Mouse (Mus musculus) urinary bladder, postnatal 4 days (tissue): ENCODE data around the gene Tlcd1.
"Not testable (repeated sequence)": the region's sequence is repeated elsewhere in the genome, so short reads cannot be mapped to it uniquely, and the experiment has no call there.

ENCODE experiments used
- DNase-seq, 2 experiments: peaks; one replicate each; pipeline ENCODE4 v3.0.0; 2021 to 2022; ENCODE audit warnings: low spot score in 2 of 2

The Tlcd1 gene

DNA sequence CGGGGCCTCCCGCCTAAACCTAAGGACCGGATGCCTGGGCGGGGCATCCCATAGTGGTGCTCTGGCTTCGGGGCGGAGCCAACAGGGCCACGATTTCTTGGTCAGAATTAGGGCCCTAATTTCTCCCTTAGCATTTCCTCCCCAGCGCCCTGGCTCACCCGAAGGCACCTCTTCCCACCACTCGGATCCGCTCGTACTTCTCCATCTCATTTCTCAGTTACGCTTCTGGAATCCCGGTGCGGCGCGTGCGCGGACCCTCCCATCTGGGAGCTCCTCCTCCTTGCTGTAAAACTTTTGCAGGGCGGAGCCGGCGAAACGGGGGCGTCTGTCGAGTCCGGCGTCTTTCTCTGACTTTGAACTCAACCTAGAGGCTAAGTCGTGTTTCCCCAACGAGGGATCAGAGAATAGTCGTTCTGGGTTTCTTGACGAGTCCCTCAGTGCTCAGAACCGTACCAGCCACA lies at the start of gene Tlcd1, which contains the start of gene Nek8:
Gene Tlcd1 (plus strand): TSS at position 310 of the 461 bp plus-strand sequence.
Gene Nek8 (minus strand): TSS at position 274 of the 461 bp plus-strand sequence.
- DNase-seq, result peak; percentile 87 to 89

DNA sequence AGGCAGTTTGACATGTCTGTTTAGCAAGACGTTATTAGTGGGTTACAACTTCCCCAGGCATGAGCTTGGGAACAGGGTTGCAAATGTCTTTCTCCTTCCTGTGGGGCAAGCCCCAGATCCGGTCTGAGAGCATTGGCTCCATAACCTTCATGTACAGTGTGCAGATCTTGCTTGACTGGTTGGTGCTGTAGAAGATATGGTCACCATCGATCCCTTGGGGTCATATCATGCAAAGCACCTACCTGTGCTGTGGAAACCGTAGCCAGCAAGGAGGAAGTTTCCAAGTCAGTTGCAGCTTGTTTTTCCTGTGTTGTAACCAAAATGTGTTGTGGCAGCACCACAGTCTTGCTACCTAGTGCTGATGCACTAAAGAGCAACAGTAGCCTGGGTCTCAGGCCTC lies 49.8 kb upstream of the Tlcd1 start:
- no peak for DNase-seq

DNA sequence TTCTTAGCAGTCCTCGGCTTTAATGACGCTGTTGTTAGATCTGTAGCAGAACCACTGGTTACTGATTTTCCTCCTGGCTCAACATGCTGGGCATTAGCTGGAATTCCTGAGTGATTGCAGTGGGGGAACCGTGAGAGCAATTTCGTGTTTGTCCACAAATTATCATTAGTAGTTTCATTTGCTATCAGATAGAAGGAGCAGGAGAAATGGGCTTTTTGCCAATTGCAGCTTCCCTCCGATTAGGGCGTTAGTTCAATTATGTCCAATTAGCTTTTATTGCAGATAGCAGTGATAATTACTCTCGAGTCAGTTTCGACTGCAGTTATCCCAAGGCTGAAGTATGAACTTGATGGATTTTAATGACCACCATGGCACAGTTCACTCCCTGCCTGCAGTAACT lies 47.1 kb upstream of the Tlcd1 start:
- no peak for DNase-seq

DNA sequence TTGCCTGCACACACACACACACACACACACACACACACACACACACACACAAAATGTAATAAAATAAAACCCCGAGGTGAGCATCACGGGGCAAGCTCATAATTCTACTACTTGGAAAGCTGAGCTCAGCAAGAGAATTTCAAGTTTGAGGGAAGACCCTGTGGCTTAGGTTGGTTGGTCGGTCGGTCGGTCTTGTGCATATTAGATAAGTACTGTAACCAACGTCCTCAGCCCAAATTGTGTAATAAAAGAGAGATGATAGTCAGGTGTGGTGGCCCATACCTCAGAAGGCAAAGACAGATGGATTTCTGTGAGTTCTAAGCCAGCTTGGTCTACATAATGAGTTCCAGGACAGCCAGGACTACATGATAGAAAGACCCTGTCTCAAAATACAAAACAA lies 42.6 kb upstream of the Tlcd1 start:
- DNase-seq, result no peak

DNA sequence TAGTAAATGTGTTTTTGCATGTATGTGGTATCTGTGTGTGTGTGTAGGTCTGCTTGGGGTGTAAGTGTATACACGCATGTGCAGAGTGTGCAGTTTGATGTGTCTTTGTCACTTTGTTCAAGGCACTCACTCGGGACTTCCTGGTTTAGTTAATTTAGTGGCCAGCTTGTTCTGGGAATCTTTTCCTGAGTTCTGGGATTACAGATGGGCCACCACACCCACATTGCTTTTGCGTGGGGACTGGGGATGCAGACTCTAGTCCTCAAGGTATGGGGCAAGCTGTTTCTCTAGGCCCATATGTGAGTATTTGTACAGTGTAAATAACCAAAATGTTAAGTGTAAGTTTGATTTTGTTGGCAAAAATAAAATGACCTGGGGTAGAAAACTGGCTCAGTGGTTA lies 42.2 kb upstream of the Tlcd1 start:
- no peak for DNase-seq

DNA sequence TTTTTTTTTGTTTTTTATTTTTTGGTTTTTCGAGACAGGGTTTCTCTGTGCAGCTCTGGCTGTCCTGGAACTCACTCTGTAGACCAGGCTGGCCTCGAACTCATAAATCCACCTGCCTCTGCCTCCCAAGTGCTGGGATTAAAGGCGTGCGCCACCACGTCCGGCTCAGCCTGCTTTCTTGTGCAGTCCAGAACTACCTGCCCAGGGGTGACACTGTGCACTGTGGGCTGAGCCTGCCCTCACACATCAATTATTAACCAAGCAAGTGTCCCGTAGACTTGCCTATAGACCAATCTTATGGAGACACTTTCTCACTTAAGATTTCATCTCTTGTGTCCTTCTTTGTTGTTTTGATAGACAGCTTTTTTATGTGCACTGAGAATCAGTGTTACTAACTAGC lies 41.2 kb upstream of the Tlcd1 start:
- DNase-seq, result not testable (repeated sequence)

DNA sequence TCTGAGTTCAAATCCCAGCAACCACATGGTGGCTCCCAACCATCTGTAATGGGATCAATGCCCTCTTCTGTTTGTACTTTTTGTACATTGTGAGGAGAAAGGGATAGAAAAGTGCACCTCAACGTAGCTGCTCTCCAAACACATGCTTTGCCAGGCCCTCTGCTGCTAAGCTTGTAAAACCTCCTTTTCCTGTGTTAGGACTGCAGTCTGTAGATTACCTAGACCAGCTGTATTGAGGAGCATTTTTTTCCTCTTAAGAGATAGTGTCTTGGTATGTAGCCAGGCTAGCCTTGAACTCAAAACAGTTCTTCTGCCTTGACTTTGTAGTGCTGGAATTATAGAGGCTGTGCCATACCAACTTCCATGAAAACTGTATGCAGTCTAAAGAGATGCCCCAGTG lies 40.4 kb upstream of the Tlcd1 start:
- no peak for DNase-seq

DNA sequence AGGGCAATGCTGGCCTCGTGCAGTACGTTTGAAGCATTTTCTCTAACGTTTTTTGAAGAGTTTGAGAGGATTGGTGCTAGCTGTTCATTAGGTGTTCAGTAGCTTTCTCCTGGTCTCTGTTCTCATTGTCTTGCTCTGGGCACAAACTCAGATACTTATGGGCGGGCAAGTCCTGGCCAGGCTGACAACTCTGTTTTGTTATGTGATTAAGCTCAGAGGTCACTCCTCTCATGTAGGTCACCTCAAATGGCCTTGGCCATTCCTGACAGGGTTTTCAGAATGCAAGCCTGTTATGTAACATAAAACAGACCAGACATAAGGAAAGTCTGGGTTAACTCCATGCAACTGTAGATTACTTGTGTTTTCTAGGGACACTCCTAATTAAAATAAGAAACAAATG lies 38.9 kb upstream of the Tlcd1 start:
- no peak for DNase-seq

DNA sequence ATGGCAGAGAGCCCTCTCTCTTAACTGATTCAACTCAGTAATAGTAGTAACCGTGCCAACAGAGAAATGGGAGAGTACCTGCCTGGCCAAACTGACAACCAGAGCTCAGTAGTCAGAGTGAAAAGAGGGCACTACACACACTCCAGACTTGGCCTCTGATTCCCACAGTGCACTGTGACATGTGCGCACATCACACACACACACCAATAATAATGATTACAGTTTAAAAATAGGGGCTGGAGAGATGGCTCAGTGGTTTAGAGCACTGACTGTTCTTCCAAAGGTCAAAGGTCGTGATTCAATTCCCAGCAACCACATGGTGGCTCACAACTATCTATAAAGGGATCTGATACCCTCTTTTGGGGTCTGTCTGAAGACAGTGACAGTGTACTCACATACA lies 38.5 kb upstream of the Tlcd1 start:
- no peak for DNase-seq

DNA sequence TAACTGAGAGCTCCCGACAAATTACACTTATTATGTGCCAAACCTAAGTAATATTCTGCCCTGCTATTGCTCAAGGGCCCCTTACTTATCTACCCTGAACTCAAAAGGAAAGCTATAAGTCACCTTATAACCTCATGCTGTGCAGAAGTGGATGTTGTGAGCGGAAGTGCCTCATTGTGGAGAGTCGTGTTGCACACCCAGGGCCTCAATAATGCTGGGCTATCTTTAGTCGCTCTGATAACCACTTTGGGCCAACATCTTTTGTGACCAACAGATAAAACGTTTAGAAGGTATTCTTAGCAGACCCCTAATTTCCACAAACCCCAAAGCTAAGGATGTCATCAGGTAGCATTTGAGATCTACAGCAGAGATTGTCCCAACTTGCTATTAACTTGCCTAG lies 35.8 kb upstream of the Tlcd1 start:
- DNase-seq, result no peak

DNA sequence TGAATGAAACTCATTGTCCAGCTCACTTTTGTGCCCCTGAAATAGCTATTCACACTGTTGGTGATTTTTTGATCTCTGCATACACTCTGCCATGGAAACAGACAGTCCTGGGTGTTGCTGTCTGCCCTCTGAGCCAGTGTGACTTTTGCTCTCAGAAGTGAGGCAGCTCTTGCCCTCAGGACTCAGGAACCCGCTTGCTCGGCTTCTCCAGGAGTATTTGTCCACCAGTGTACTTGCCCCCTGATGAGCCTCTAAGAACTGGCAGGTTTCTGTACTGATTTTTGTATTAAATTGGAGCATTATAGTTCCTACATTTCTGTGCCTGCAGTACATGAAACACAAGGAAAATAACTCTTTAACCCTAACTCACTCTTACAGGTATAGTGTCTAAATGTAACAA lies 33.0 kb upstream of the Tlcd1 start:
- DNase-seq, result no peak

DNA sequence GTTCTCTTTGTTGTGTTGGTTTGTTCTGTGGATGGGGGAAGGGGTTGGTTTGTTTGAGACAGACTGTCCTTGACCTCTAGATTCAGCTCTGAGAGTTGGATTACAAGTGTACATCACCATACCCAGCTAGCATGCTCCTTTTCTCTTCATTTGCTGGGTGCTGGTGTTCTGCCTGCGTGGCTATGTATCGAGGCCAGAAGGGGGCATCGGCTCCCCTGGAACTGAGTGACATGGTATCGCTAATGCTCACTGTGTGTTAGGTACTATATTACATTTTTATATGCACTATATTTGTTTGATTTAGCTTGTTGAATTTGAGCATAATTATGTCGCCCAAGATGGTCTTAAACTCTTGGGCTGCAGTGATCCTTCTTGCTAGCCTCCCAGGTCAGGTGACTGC lies 30.3 kb upstream of the Tlcd1 start:
- no peak for DNase-seq

DNA sequence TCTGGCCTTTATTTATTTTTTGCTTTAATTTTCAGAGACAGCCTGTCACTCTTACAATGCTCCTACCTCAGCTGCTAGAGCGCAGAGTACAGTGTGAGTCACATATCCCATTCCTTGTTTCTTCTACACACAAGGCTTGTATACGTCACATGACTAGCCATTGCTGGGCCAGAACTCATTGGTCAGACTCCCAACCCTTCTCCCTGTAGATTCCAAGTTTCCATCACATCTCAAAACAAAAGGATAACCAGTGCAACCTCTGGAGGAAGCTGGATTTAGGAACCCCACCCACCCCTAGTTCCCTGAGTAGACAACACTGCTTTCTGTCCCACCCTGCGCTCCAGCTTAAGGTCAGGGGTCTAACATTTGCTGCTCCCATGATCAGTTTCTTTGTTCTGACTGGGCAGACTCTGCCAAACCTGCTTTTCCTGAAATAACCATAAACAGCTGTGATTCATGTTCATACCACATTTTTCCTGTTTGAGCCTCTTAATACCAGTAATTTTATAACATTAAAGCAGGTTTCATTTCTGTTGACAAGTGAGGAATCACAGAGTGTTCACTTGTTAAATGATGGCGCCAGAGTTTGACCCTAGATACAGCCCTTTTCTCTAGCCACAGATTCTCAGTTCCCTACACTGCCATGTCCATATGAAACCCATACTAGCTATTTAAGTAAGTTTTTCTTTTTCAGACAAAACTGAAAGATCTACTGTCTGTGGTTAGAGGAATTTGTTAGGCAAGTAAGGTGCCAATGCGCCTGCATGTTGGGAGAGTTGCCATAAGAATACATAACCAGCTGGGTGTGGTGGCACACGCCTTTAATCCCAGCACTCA lies 29.6 kb upstream of the Tlcd1 start:
- no peak for DNase-seq

DNA sequence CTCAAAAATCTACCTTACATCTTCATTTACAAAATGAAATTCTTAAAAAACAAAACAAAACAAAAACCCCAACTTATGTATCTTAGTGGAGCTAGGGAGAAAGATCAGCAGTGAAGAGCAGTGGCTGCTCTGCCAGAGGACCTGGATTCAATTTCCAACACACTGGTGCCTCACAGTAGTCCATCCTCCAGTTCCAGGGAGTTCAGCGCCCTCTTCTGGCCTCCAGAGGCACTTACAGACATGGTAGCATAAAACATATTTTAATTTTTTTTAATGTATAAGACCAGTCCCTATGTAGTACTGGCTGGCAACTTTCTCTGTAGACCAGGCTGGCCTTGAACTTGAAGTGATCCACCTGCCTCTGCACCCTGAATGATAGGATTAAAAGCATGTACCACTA lies 25.4 kb upstream of the Tlcd1 start:
- DNase-seq, result no peak

DNA sequence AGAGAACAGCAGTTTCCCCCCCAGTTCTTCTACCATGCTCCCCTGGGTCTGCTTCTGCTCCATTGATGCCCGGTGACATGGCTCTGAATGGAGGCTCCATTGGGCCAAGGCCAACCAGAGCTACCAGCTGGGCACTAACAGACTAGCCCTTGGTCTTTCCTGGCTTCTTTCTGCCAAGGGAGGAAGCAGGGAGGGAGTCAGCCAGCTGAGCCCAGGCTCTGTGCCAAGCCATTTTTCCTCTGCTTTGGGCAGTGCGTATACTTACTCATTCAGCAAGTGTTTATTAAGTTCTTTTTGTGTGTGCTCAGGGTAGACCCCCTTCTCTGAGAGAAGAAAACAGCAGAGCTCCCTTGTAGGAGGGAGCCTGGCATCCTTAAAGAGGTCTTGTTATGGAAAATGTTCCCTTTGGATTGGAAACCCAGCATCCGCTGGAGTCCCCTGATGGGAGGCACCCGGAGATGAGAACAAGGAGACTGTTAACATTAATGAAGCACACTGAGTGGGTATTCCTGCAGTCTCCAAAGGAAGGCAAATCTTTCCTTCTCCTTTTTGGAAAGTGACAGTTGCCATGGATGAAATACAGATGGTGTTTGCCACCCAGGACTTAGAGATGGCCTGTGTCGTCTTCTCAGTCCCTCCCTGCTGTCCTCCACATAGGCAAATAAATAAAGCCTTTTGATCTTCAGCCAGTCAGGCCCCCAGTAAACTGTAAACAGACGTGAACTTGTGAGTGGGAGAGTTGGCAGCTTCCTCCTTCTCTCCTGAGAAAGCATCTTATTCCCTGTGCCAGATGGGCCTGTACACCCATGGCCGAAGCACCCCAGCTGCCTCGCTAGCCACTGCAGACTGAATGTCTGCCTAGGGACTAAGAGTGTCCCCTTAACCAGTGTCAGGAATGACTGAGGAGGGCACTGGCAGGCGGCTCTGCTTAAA lies 23.9 kb upstream of the Tlcd1 start:
- DNase-seq, result no peak

DNA sequence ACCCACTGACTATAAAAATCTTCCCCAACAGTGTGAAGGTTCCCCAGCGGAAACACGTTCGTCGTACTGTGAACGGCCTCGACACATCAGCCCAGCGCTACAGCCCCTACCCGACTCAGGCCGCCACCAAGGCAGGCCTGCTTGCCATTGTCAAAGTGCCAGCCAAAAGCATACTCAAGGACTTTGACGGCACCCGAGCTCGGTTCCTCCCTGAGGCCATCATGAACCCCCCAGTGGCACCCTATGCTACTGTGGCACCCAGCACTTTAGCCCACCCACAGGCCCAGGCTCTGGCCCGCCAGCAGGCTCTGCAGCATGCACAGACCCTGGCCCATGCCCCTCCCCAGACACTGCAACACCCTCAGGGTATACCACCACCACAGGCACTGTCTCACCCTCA lies 22.7 kb upstream of the Tlcd1 start:
- no peak for DNase-seq

DNA sequence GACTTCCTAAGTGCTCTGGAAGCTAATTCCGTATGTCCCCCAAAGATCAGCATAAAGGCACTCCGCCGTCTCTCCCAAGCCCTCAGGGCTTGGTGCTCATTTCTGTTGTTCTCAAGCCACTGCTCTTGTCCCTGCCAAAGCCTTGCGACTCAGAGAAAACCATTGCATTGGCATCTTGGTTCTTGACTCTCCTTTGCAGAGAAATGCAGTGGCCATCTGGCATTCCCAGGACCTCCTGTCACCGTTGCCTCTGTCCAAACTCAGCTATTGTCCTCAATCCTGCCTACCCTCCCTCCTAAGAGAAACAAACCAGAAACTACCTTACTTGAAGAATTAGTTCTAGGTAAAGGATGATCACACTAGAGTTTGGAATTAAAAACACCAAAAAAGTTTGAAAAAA lies 20.8 kb upstream of the Tlcd1 start:
- DNase-seq, result no peak

DNA sequence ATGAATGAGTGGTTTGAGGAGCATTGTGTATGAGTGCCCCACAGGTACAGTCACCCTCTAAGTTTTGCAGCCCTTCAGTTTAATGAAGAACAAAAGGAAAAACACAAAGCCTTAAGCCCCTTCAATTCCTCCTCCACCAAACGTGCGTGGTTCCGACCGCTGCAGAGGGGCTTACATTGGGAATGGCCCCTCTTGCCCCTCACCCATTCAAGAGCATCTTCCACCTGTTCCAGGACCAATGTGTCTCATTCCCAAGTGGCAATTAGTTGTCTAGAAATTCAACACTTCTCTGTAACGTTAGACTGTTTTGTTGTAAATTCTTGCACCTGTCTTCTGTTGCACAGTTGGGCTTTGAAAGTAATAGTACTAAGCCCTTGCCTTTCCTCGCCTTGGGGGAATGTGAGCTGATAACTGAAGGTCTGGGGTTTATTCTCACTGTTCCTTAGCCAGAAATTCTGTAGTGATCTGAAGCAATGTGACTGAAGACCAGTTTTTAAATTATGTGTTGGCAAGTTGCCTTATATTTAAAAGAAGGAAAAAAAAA lies 20.3 kb upstream of the Tlcd1 start:
- DNase-seq, result no peak

DNA sequence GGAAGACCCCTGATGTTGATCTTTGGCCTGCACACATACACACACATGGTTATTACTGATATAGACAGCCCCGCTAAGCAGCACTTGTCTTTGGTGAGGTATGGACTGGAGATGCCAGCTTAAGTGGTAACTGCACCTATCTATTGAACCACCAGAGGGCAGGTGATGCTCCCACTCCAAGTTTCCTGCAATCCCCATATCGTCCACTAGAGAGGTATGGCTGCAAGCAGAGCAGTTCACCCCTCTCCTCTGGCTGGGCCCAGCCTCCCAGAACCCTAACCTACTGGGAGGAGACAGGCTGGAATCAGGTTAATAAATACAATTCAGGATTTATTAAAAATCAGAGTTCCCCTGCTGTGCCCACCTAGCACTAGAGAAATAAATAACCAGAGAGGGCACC lies 17.4 kb upstream of the Tlcd1 start:
- DNase-seq, result peak; percentile 70 to 82

DNA sequence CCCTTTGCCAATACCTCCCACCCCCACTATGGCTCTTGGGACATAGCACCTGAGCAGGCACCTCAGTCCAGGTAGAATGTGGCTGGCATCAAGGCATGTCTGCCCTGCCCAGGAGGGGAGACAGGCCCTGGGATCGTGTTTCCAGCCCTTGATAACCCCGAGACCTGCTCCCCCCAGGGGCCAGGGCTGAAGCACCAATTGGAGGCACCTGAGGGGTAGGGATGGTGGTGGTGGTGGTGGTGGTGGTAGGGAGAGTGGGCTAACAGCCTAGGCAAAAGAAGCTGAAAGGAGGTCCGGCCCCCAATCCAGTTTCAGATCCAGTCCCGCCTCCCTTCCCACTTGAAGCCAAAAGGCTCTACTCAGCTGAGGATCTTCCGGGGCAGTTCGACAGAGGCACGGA lies 17.0 kb upstream of the Tlcd1 start:
- no peak for DNase-seq

DNA sequence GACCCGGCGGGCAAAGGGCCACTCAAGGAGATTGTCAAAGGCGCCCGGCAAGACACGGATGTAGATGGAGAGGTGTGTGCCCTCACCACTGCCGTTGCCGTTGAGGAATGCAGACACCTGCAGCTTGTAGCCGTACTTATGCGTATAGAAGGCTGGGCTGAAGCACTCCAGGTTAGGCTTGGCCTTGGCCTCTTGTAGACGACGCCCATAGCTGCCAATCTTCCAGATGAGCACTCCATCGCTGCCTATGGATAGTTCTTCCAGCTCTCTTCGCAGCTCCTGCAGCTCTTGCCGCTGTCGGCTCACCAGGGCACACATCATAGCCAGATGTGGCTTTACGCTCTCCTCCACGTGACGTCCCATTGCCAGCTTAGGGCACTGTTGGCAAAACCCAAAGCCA lies 16.3 kb upstream of the Tlcd1 start:
- no peak for DNase-seq

DNA sequence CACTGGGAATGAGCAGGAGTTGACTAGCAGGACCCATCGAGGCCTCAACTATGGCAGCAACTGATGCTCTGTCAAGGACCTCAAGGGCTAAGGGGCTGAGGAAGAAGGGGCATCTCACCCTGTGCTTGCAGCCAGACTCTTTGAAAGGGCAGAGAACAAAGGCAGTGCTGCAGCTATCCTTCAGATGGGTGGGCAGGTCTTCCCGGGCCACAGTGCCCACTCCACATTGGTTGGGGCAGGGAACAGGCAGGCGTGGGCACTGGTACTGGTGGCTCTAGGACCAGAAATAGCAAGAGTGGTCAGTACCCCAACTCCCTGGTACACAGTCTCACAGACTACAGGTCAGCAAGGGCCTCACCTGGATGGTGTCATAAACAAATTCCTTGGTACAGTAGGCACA lies 15.8 kb upstream of the Tlcd1 start:
- no peak for DNase-seq
